Mouse (Mus musculus): ENCODE data around the gene Rpl21. TPM values are rescaled to one million over a fixed set of nuclear protein-coding genes. Genes with fewer than 3 reads are reported as not detected.

The Rpl21 gene
- total RNA-seq, 1 experiment from 2014 or later: 1,154 TPM

GRCm38 (mm10) chr5:146823005-146823404 lies 9.7 kb upstream of the Rpl21 start:
- no peak for ATAC-seq (ENCODE audit: extremely low read depth, insufficient number of reproducible peaks, low FRiP score, poor library complexity, severe bottlenecking)

GRCm38 (mm10) chr5:146829528-146829927 lies 3.2 kb upstream of the Rpl21 start:
- ATAC-seq (ENCODE audit: extremely low read depth, insufficient number of reproducible peaks, low FRiP score, poor library complexity, severe bottlenecking): peak; percentile 42; the same call in 1 of the 2 replicates

DNA sequence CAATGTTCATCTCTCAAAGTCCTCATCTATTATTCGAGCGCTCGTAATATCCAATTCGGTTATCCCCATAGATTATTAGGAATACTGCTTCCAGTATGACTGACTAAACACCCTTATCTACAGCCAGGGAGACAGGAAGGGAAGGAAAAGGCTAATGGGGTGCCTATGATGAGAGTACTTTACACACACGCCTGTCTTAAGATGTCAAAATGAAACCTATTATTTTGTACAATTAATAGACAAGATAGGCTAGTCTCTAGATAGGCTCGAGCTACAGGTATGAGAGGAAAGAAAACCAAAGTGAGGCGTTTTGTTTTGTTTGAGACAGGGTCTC lies 288 bp upstream of the Rpl21 start:
- no peak for ATAC-seq (ENCODE audit: extremely low read depth, insufficient number of reproducible peaks, low FRiP score, poor library complexity, severe bottlenecking)

GRCm38 (mm10) chr5:146833673-146834201 lies 1.0 kb downstream of the Rpl21 start:
- no peak for ATAC-seq (ENCODE audit: extremely low read depth, insufficient number of reproducible peaks, low FRiP score, poor library complexity, severe bottlenecking)

DNA sequence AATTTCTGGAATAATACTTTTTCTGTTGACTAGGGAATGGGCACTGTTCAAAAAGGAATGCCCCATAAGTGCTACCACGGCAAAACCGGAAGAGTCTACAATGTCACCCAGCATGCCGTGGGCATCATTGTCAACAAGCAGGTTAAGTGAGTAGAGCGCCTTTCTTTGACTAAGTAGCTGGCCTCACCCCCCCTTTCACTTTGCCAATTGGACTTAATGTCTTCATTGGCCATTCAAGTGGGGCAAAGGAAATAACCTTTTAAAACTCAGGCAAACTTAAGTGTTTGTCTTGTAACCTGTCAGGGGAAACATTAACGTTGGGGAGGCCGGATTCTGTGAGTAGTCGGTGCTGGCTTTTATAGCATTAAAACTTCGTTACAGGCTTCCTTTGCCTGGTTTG lies 2.3 kb downstream of the Rpl21 start:
- no peak for ATAC-seq (ENCODE audit: extremely low read depth, insufficient number of reproducible peaks, low FRiP score, poor library complexity, severe bottlenecking)

GRCm38 (mm10) chr5:146837967-146838720 lies 5.5 kb downstream of the Rpl21 start:
- no peak for ATAC-seq (ENCODE audit: extremely low read depth, insufficient number of reproducible peaks, low FRiP score, poor library complexity, severe bottlenecking)

- no peak for ATAC-seq (ENCODE audit: extremely low read depth, insufficient number of reproducible peaks, low FRiP score, poor library complexity, severe bottlenecking)
These were observed 6.4 kb downstream of the Rpl21 start for GRCm38 (mm10) chr5:146838836-146839648.

DNA sequence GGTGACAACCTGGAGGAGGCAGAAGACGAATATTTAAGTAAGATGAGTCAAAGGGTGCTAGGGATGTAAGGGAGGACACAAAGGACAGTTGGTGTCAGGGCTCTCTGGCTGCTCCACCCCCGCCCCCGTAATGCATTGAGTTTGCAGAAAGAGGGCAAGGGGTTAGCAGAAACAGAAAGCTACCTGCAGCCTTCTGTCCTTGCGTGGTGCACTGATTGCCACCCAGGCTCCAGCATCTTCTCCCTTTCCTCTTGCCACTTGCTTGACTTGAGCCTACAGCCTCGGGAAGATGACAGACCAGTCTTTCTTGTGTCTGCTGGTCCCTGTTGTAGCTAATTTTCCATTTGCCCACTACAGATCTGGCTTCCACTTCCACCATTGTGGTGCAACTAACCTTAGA lies 7.1 kb downstream of the Rpl21 start:
- no peak for ATAC-seq (ENCODE audit: extremely low read depth, insufficient number of reproducible peaks, low FRiP score, poor library complexity, severe bottlenecking)

GRCm38 (mm10) chr5:146840422-146840821 lies 7.7 kb downstream of the Rpl21 start:
- ATAC-seq (ENCODE audit: extremely low read depth, insufficient number of reproducible peaks, low FRiP score, poor library complexity, severe bottlenecking): no peak

- ATAC-seq (ENCODE audit: extremely low read depth, insufficient number of reproducible peaks, low FRiP score, poor library complexity, severe bottlenecking): no peak
These were observed 8.6 kb downstream of the Rpl21 start for GRCm38 (mm10) chr5:146841301-146841700.

GRCm38 (mm10) chr5:146841996-146842395 lies 9.3 kb downstream of the Rpl21 start:
- ATAC-seq (ENCODE audit: extremely low read depth, insufficient number of reproducible peaks, low FRiP score, poor library complexity, severe bottlenecking): no peak

- peak; percentile 51; the same call in 1 of the 2 replicates for ATAC-seq (ENCODE audit: extremely low read depth, insufficient number of reproducible peaks, low FRiP score, poor library complexity, severe bottlenecking)
These were observed 11.7 kb downstream of the Rpl21 start for GRCm38 (mm10) chr5:146844301-146844941.

DNA sequence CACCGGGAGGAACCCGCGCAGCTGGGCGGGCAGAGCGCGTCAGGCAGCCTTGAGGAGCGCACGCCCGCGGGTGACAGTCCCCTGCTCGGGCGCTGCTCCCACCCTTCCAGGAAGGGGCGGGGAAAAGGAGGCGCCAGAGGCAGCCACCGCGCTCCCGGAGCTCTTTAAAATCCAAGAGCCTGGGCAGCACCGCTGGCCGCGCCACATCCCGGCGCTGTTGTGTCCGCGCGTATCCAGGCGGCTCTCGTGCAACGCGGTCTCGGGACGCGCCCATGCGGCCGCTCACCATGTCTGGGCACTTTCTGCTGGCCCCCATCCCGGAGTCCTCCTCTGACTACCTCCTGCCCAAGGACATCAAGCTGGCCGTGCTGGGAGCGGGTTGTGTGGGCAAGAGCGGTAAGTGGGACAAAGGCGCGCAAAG lies 12.3 kb downstream of the Rpl21 start, which contains the start of gene Rasl11a:
TSS of gene Rasl11a (plus strand) at position 127 of the 421 bp plus-strand sequence.
- no peak for ATAC-seq (ENCODE audit: extremely low read depth, insufficient number of reproducible peaks, low FRiP score, poor library complexity, severe bottlenecking)

- no peak for ATAC-seq (ENCODE audit: extremely low read depth, insufficient number of reproducible peaks, low FRiP score, poor library complexity, severe bottlenecking)
These were observed 13.8 kb downstream of the Rpl21 start for GRCm38 (mm10) chr5:146846489-146846888.

GRCm38 (mm10) chr5:146848936-146849582 lies 16.4 kb downstream of the Rpl21 start:
- no peak for ATAC-seq (ENCODE audit: extremely low read depth, insufficient number of reproducible peaks, low FRiP score, poor library complexity, severe bottlenecking)

DNA sequence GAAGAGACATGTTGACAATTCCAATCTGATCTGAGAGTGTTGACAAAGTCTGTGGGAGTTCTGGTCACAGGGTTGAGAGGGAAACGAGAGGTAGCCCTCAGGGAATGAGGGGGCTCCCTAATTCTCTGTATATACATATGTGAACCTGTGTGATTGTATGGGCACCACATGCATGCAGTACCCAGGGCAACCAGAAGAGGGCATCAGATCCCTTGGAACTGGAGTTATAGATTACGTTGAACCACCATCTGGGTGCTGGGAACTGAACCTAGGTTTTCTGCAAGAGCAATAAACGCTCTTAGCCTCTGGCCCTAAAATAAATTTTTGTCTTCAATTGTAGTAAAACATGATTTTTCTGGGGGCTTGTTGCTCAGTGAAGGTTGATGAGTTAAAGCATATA lies 23.4 kb downstream of the Rpl21 start:
- no peak for ATAC-seq (ENCODE audit: extremely low read depth, insufficient number of reproducible peaks, low FRiP score, poor library complexity, severe bottlenecking)

GRCm38 (mm10) chr5:146857620-146858019 lies 24.9 kb downstream of the Rpl21 start:
- ATAC-seq (ENCODE audit: extremely low read depth, insufficient number of reproducible peaks, low FRiP score, poor library complexity, severe bottlenecking): no peak

DNA sequence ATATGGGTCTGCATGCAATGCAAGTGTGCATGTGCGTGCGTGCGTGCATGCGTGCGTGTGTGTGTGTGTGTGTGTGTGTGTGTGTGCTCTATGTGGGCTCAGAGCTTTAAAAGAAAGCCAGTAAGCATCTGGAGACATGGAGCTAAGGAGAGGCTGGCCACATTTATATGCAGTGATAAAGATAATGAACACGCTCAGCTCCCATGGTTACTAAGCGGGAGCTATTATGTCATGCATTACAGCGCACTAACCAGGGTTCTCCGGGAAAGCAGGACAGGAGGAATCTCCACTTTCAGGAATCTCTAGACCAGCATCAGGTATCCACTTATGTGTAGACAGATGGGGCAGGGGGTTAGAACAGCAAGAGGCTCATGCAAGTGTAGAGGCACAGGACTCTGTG lies 26.1 kb downstream of the Rpl21 start:
- no peak for ATAC-seq (ENCODE audit: extremely low read depth, insufficient number of reproducible peaks, low FRiP score, poor library complexity, severe bottlenecking)

GRCm38 (mm10) chr5:146859246-146859645 lies 26.6 kb downstream of the Rpl21 start:
- no peak for ATAC-seq (ENCODE audit: extremely low read depth, insufficient number of reproducible peaks, low FRiP score, poor library complexity, severe bottlenecking)

Measured in neutrophil, adult 5-6 weeks (primary cell).